Mouse (Mus musculus): Measurements from ENCODE around the gene Btg1.
A peak's percentile ranks its signal among the peaks of the same experiment; 100 is the strongest.

The Btg1 gene

DNA sequence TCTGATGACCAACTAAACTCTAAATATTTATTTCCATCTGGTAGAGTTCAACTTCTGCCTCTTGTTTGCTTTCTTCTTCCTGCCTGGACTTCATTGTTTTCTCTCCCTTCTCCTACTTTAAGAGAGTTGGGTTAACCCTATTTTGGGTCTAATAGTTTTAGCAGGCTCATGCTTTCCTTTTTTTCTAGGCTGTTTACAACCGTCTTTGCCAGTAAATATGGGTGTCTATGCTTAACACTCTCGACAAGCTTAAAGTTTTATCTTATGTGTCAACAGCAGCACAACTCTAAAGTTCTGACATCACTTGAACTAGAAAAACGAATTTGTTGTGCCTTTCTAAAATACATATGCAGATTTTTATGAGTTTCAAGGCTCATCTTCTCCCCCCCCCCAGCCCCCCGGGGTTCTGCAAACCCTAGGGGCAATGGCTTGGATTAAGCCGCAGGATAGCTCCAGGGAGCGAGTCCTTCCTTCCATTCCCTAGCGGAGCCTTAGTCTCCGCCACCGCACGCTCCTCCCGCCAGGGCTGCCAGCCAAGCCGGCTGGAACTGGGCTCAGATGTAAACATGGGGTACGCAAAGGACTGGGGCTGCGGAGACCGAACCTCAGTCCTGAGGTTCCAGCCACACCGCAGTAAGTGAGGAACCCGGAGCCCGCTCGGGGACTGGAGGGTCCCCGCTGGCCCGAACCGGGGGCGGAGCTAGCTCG, 651 bp upstream of the Btg1 start:
- DNase-seq = no peak

DNA sequence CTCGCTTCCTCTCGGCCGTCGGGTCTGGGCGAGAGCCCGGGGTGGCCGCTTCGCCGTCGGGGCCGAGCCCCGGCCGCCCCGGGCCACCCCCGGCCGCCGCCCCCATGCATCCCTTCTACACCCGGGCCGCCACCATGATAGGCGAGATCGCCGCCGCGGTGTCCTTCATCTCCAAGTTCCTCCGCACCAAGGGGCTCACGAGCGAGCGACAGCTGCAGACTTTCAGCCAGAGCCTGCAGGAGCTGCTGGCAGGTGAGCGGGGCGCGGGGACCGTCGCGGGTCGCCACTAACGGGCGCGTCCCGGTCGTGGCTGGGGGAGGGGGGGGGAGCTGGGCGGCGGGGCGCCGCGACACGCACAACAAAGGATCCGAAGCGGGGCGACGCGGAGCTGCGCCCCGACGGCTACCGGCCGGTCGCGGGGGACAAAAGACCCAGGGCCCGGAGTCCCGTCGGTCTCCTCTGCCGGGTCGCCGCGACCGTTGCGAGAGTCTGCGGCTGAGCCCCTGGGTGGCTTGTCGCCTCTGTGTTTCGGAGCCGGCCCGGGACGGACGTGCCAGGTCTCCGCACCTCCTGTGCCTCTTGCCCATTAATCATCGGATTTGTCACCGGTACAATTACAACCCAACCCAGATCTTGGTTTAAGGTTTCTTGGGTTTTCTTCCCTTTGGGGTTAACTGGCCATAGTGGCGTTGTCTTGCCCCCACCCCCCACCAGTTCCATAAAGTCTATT, 580 bp downstream of the Btg1 start:
- peak; percentile 41 for DNase-seq

DNA sequence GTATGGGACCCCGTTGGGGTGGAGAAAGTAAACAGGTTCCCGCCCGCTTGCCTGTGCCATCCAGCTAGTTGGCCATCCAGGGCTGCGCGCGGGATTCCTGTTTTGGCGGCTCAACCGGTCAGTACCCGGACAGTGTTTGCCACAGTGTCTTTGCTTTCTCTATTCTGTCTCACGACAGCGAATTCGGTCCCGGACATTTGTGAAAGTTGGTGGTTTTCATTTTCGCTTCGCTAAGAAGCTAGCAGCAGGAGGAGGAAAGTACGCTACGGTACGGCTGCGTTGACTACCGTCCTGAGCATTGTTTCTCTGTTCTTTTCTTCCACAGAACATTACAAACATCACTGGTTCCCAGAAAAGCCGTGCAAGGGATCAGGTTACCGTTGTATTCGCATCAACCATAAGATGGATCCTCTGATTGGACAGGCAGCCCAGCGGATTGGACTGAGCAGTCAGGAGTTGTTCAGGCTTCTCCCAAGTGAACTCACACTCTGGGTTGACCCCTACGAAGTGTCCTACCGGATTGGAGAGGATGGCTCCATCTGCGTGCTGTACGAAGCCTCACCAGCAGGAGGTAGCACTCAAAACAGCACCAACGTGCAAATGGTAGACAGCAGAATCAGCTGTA, 1.3 kb downstream of the Btg1 start:
- DNase-seq = peak; percentile 74

DNA sequence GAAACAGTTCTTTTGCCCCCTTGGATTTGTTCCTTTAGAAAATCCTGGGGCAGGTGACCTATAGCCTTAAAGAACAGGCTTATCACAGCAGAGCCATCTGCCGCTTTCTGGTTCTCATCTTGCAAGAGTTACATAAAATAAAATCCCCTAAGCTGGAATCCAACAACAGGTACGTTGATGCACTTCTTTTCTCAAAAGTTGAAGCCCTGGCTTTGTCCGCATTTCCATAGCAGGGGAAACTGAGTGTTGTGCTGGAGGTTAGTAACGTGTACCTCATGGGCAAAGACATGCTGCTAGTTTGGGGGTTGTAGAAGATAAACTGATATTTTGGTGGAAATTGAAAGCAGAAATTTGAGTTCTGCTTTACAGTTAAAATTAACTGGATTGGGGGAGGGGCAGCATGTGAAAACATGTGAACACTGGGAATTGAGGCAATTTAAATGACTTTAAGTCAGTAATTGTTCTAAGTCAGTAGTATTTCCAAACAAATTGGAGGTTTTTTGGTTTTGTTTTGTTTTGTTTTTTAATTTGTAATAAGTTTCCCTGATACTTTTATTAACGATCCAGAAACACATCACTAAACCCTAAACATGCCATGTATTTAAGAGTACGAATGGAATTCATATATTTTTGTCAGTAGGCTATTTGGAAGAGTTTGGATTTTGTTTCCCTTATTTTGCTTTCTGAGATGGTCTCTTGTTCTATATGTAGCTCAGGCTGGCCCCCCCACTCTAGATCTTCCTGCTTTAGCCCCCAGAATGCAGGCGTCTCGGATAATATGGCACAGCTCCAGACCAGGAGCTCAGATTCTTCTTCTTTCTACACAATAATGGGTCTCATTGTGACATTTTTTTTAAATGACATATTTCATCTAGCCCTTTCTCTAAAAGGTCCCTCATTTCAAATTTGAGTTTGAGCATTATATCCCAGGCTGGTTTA, 3.4 kb downstream of the Btg1 start:
- DNase-seq = no peak

DNA sequence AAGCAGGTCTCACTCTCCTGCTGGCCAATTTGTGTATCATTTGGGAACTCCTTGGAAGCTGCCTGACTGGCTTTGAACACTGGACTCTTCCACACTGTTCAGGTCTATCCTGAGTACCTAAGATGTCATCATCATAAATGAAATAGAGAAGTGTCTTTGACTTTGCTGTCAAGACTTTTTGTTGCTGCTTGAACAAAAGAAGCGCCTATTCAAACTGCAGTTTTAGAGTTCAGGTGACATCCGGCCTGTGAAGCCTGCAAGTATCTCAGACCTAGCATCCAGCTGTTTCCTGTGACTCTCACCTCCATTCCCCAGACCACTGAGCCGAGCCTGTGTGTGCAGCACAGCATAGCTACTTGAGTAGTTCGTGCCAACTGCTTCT, 4.1 kb downstream of the Btg1 start:
- DNase-seq = no peak

DNA sequence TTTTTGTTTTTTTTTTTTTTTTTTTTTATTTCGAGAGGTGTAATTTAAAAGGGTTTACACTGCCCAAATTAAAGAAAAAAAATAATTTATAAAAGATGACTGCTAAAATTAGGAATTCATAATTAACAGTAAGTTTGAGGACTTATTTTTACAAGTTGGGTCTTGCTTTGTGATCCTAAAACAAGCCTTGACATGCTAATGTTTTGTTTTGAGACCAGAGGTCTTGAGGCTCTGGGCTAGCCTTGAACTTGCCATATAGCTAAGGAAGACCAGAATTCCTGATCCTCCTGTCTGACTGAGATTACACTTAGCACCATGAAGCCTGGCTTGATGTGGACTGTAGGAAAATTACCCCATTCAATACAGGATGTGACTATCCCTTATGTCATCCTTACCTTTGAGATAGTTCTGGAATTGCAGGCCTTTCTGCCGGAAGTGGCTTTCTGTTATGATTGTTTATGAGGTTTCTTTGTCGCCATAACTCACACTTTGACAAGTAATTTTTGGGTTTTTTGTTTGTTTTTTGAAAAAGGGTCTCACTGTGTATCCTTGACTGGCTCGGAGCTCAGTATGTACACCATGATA, 4.6 kb downstream of the Btg1 start:
- DNase-seq = no peak

DNA sequence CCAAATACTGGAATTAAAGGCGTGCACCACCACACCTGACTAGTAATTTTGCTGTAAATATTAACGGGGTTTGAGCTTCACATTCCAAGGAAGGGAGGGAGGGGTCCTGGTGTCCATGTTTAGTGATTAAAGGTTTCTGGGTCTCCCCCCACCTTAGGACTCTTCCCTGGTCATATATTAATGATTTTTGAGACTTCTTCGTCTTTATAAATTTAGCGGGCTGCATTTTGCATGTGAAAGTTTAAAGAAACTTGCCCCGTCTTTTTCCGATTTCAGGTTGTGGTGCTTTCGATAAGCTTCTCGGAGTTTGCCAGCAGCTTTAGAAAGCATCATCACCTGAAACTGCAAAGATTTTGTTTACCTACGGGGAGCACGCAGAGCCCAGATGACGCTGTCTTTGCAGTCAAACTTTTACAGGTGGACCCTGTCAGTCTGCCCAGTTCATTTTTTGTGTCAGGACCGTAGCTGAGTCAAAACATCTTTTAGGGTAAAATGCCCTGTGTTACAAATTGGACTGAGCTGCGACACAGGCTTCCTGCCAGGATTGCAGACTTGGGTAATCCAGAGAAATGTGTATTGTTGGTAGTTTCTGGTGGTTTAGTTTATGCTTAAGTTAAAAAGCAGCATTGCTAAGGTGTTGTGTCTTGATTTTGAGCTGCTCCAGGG, 5.3 kb downstream of the Btg1 start:
- no peak for DNase-seq

DNA sequence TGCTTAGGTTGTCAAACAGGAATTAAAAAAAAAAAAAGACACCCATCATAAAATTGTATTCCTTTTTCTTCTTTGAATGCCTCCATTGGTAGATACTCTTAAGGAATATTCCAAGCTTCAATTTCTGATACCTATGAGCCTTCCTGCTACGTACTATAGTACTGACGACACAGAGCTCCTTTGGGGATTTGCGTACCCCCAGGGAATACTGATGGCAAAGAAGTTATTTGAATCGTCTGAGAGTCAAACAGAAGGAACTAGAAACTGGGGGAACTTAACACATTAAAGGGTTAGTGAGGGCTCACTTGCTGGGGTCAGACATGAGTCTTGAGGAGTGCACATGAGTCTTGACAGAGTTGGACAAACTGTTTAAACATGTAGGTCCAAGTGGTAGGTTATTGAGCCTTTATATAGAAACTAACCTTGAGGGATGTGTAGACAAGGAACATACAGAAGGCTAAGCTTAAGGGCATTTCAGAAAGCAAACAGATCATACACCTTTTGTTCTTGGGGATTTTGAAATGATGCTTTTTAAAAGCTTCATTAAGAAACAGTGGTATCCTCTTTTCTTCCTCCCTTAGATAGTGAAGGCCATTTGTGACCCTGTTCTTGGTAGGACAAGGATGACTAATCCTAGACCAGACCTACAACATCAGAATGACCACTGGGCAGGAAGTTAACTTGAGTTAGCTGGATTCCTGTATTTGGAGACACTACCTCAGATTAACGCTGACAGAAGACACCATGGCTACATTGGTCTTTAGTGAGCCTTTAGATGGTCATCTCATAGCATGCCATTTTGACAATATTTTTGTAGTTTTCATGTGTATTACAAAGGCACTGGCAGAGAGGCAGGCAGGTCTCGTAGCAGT, 6.2 kb downstream of the Btg1 start:
- DNase-seq = no peak

DNA sequence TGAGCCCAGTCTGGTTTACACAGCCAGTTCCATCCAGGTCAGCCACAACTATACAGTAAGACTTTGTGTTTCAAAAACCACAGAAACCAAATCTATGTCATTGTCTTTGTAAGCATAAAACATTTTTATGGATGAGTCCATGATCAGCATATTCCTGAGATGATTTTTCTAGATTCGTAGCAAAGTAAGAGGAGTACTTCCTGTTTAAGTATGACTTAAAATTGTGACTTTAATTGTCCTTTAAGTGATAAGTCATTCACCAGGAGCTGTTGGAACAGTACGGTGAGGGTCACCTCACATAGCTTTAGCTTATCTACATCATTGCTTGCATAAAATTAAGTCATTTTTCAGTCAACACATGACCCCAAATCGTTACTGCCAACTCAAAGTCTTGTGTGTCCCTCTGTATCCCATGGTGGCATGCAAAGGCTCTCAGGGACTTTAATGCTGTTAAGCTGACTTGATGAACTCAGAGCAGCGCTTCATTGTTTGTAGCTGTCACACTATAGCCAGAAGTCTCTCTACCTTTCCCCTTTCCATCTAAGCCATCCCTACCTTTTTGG, 6.9 kb downstream of the Btg1 start:
- no peak for DNase-seq

DNA sequence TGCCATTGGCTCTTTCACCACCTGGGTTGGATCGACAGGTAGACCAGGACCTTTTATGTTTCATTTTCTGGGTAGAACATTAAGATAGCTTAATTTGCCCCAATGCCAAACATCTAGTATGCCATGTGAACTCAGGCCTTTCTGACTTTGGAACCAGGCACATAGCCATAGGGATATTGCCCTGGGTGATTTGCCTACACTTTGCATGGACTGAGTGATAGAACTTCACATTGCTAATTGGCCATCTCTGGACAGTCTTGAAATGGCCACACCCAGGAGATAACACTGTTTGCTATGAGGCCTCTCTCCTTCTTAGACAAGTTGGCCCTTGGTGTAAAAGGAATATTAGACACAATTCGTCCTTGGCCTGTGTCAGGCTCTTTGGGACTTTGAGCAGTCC, 7.6 kb downstream of the Btg1 start:
- DNase-seq = no peak

DNA sequence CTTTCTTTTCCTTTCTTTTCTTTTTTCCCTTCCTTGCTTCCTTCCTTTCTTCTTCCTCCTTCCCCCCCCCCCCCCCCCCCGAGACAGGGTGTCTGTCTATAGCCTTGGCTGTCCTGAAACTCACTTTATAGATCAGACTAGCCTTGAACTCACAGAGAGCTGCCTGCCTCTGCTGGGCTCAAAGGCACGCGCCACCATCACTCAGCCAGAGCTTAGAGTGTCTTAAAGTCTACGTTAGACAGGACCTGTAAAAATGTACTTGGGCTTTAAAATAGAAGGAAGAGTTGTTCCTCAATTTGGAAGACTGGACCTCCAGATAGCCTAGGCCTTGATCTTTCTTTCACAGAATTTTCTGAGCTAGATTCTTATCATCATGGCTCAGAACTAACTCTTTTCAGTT, 8.3 kb downstream of the Btg1 start:
- DNase-seq = no peak

DNA sequence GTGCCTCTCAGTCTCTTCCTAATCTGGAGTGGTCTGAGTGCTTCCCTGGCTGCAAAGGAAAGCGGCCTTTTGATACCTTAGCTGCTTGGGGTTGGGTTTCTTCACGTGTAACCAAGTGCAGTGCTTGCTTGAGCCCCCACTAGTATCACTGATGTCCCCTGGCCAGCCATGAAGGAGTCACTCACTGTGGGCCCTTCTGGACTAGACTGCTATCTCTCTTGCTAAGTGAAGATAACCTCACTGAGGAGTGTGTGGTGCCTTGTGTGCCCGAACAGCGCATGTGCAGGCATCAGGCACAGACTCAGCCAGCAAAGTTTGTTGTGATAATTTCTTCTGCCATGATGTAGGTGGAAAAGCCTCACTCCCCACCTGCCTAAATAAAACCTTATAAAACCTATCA, 8.9 kb downstream of the Btg1 start:
- no peak for DNase-seq

DNA sequence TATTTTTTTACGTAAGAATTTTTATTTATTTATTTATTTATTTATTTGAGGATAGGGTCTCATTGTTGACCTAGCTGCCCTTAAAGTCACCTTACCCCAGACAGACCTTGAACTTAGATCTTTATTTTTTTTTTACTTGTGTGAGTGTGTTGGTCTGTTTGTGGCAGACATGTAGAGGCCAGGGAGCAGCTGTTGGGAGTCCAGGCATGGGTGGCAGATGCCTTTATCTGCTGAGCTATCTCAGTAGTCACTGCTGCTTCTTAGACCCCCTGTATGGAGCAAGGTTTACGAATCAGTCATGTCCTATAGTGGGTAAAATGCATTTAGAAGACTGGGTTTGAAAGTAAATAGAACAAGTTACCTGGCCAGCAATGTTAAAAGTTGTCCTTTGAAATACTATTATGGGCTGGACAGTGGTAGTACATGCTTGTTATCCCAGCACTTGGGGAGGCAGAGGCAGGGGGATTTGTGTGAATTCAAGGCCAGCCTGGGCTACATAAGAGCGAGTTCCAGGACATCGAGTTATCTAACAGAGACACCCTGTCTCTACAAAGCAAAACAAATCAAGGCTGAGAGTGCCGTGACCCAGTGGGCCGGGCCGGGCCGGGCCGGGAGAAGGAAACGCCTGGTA, 9.4 kb downstream of the Btg1 start:
- DNase-seq = no peak

DNA sequence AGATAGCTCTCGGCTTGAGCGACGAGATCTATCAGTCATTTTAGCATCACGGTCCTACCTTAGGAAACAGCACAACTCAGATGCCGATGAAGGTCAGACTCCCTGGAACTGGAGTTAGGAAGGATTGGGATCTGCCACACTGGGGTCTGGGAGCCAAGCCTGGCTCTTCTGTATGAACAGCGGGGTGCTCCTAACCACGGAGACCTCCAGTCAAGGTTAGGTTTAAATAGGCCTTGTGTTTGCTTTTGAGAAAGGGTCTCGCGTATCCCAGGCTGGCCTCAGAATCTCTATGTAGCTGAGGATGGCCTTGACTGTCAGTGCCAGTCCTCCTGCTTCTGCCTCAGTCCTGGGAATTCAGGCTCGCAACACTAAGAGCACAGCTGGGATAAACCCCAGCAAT, 10.5 kb downstream of the Btg1 start:
- DNase-seq = no peak

DNA sequence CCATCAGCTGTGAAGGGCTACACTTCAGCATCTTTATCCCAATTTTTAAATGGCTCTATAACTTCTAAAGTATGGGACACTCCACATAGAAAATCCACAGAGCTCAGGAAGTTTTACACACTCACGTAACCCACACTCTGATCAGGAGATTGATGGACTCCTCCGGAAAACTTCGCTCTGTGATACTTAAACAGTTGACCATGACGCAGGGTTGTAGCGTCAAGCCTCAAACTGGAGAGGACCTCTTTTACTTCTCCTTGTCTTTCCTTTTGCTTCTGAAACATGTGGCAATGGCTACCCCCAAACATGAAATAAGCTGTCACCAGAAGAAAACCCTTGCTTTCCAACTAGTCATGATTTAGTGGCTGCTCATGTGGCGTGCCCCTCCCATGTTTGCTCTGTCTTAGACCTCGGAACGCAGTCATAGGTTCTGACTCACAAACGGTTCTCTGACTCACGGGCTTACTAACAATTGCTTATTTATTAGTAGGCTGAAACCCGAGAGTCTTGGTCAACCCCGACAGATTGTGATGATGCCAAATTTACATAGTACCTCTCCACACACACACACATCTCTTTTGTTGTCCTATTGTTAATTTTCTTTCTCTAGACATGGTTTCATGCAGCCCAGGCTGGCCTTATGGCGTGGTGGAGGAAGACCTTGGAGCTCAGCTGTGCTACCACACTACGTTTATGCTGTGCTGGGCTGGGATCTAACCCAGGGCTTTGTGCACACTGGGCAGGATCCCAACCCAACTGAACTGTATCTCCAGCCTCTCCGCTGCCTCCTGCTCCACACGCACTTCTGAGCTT, 11.5 kb downstream of the Btg1 start:
- no peak for DNase-seq

DNA sequence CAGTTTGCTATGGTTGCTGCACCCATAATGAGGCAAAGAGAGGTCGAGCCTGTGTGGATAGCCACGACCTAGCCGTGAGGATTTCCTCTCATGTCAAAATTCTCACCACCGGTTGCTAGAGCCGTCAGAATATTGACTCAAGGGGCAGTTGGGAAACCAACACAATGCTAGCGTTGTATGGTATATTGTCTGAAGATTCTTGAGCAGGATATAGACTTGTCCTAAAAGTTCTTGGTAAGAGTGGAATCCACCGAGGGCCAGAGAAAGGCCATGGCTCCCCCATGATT, 12.1 kb downstream of the Btg1 start:
- no peak for DNase-seq

DNA sequence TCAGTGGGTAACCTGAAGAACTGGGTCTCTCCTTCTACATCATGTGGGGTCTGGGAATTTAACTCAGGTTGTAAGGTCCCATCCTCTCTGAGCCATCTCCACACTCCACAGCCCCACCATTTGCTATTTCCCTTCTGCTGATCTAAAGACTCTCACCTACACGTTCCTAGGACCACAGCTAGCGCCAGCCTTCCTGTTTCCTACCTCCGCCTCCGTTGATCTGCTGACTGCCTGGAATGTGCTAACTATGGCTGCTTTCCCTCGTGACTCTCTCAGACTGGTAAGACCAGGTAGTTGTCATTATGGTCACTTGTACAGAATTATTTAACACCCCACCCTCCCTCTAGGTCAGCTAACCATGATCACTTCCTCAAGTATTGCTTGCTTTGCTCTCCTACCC, 13.3 kb downstream of the Btg1 start:
- no peak for DNase-seq

DNA sequence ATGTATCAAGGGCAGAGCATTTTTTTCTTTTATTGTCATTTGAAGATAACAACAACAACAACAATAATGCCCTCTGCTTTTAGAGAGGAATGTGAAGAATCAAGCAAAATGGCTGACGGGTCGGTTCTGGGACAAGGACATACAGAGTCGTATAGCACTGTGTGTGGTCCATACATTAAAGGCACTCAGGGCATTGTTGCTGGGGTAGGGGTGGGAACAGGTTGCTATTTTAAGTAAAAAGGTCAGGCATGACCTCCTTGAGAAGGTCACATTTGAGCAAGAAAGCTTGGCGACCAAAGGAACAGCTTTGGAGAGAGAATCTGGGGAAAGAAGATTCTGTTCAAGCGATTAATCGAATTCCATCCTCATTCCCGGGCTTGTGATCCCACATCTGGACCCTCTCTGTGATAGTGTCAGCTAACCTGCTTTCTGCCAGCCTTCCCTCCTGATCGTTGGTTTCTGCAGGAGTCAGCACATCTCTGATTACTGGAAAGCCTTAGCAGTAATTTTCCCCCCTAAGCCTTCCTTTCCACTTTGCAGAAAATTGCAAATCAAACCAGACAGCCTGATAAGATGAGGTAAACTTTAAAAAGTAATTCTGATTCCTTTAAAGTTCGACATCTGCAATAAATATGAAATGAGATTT, 14.4 kb downstream of the Btg1 start:
- no peak for DNase-seq

Measured in retina, postnatal 1 day (tissue).